In genomic region chr19:6974211-6975205, GRCm38 (mm10) we compare ENCODE assay signal across 8 mouse cellular contexts. TPM values are rescaled to one million over a fixed set of nuclear protein-coding genes. Genes with fewer than 3 reads are reported as not detected.
DNase-seq lines count a peak whose midpoint lies in the region; ATAC-seq lines count a peak whose summit lies in the region.

Ppp1r14b (plus strand) TSS chr19:6974968.

- ATAC-seq in embryonic facial prominence, embryonic 12.5 days (ENCODE audit: insufficient number of reproducible peaks, insufficient read depth, low FRiP score, low TSS enrichment) = peak; percentile 41
- peak; percentile 68 for ATAC-seq in monocyte, adult 5-6 weeks (replicated peaks; ENCODE audit: insufficient number of reproducible peaks, low FRiP score, low TSS enrichment, poor library complexity, severe bottlenecking)
- ATAC-seq in stomach, embryonic 15.5 days (ENCODE audit: insufficient read depth, low FRiP score, low read depth) = peak; percentile 57

- H3K4me2 ChIP-seq in embryonic facial prominence, embryonic 12.5 days (replicated peaks) = peak within 1 kb of the TSS; percentile 94
- peak within 1 kb of the TSS; percentile 68 for H3K4me2 ChIP-seq in stomach, embryonic 15.5 days

- peaks cover 54% of the 10 kb centered on the region for H3K4me1 ChIP-seq in embryonic facial prominence, embryonic 12.5 days
- H3K4me1 ChIP-seq in stomach, embryonic 15.5 days = peaks cover 64% of the 10 kb centered on the region

- H3K36me3 ChIP-seq in embryonic facial prominence, embryonic 12.5 days = peaks cover 20% of the 10 kb centered on the region
- H3K36me3 ChIP-seq in stomach, embryonic 15.5 days = 0 out of 2 replicates have a peak, but pooled peaks cover 6% of the 10 kb centered on the region

- no peaks in the 10 kb centered on the region for H3K27me3 ChIP-seq in embryonic facial prominence, embryonic 12.5 days
- H3K27me3 ChIP-seq in stomach, embryonic 15.5 days (replicated peaks) = no peaks in the 10 kb centered on the region

- DNase-seq in 3T3-L1 (ENCODE audit: low read depth, low spot score) = peak; percentile 95
- DNase-seq in adrenal gland, adult 18-20 months (ENCODE audit: low spot score in 2 of 2) = peak; percentile 71 to 73
- peak; percentile 99 for DNase-seq in heart, adult 11 months
- peak; percentile 76 for DNase-seq in kidney, adult 18-20 months
- DNase-seq in liver = peak; percentile 90

- under 1% methylated on average over 57 of the region's 84 CpGs for WGBS in embryonic facial prominence, embryonic 12.5 days
- WGBS in stomach, embryonic 15.5 days = under 1% methylated on average over 81 of the region's 84 CpGs

- peak within 1 kb of the TSS; percentile 84 for H3K9ac ChIP-seq in embryonic facial prominence, embryonic 12.5 days
- H3K9ac ChIP-seq in stomach, embryonic 15.5 days = peak within 1 kb of the TSS; percentile 68

- H3K27ac ChIP-seq in embryonic facial prominence, embryonic 12.5 days = peak within 1 kb of the TSS; percentile 90
- H3K27ac ChIP-seq in stomach, embryonic 15.5 days = peak within 1 kb of the TSS; percentile 94

- H3K9me3 ChIP-seq in embryonic facial prominence, embryonic 12.5 days = no peaks in the 10 kb centered on the region
- no peaks in the 10 kb centered on the region for H3K9me3 ChIP-seq in stomach, embryonic 15.5 days

- H3K4me3 ChIP-seq in embryonic facial prominence, embryonic 12.5 days = peak within 1 kb of the TSS; percentile 70
- peak within 1 kb of the TSS; percentile 64 for H3K4me3 ChIP-seq in stomach, embryonic 15.5 days (replicated peaks)

RNA-seq across cellular contexts. Expression of gene Ppp1r14b, which starts in this region (rescaled TPM):
- 100 to 1,000 TPM; 160 to 199 TPM for total RNA-seq in adrenal gland, adult 18-20 months (2021)
- polyA plus RNA-seq in embryonic facial prominence, embryonic 12.5 days (2016; fragmentation: Nextera tagmentation; extraction: Ambion mirVana) = 255 and 291 TPM in 2 replicates
- 31.2 to 34.4 TPM (median 33.6 TPM) in 3 replicates for total RNA-seq in monocyte, adult 5-6 weeks (2017)
- 165 and 184 TPM in 2 replicates for polyA plus RNA-seq in stomach, embryonic 15.5 days (2015; fragmentation: Nextera tagmentation; extraction: Ambion mirVana)

Comparison
In these comparisons a context has a peak if more than half of its experiments do, and no peak if none do; other contexts are left out.
1. Peak in every context shown above with its lines: DNase-seq, ATAC-seq, H3K4me3 ChIP-seq and H3K27ac ChIP-seq.